Mouse (Mus musculus): Measurements from ENCODE around the gene Ppm1n. TPM values are rescaled to one million over a fixed set of nuclear protein-coding genes. Genes with fewer than 3 reads are reported as not detected.

Ppm1n gene
- total RNA-seq (2022) = not detected

DNA sequence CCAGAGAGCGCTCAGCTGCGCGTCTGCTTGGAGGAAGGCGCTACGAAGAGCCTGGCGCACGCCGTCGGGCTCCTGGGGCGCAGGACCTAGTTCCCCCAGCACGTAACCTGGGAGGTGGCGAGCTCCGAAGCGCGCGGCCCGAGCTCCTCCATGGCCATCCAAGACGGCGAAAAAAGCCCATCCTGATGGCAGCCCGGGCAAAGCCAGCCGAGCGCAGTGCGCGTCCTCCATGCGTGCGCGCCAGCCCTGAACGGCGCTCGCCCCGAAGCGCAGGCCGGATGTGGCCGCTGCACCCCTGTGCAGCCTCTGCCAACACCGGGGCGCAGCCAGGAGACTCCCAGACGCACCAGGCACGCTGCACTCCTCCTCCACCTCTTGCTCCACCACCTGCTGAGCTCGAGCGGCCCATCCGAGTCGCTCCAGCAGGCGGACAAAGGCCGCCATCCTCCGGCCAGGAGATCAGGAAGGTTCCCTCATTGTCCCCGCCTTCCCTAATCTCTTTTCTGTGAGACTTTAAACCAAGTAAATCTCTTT, at the start of gene Ppm1n:
Ppm1n (minus strand) TSS at position 484 of the 534 bp plus-strand sequence.
- DNase-seq = no peak

DNA sequence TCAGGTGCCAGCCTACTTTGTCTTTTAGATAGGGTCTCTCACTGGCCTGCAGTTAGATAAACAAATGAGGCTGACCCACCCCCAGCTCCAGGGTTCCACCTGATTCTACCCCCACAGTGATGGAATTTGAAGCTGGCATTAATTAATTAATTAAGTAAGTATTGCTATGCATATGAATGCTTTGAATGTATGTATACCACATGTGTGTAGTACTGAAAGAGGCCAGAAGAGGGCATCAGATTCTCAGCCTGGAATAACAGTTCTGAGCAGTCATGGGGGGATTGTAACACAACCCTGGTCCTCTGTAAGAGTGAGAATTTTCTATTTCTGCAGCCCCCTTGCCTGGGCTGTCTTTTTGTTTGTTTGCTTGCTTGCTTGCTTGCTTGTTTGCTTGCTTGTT, 48.6 kb upstream of the Ppm1n start:
- DNase-seq = no peak

DNA sequence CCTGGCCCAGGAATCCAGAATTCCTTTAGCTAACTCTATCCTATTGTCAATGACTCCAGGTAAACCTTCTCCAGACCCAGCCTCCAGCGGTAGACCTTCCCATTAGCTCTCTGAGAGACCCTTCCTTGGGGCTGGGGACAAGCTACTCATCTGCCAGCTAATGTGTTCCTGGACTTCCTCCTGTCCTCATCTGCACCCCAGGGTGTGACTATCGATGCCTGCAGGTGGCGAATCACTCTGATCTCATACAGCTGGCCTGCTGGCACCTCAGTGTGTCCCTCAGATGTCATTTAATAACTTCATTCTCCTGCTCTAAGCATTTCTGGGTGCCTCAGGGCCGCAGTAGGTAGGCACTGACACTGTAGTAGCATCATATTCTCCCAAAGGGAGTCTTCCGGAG, 47.9 kb upstream of the Ppm1n start:
- DNase-seq = no peak

DNA sequence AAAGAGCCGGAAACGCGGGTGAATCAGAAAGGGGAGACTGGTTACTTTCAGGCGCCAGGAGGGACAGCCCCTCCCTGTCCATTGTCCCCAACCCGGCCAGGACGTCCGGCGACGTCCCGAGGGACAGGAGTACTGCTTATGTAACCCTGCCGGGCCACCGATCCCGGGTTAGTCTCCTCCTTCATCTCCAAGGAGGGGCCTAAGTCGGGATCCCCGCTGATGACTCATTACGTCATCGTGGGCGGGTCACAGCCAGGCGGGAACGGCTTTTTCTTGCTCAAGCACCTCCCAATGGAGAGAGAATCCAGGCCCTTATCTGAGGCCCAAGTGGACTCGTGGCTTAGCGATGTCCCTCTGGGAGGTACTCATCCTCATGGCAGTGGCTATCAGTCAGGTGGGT, 47.3 kb upstream of the Ppm1n start:
- peak; percentile 94 for DNase-seq

DNA sequence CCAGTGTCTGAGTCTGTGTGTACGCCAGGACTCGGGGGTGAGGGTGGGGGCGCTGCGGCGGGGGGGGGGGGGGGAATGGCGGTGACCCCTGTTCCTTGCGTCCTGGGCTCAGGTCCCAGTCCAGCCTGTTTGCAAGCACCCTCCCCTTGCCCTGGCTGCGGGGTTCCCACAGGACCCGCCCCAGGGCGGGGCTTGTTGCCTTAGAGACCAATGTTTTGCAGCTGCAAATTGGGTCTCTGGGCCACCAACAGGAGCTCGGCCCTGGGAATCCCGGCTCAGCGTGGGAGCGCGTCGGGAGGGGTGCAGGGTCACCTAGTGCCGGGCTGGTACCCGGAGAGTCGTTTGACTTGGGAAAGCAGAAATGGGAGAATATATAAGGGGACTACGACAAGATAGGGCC, 46.5 kb upstream of the Ppm1n start:
- DNase-seq = peak; percentile 88

DNA sequence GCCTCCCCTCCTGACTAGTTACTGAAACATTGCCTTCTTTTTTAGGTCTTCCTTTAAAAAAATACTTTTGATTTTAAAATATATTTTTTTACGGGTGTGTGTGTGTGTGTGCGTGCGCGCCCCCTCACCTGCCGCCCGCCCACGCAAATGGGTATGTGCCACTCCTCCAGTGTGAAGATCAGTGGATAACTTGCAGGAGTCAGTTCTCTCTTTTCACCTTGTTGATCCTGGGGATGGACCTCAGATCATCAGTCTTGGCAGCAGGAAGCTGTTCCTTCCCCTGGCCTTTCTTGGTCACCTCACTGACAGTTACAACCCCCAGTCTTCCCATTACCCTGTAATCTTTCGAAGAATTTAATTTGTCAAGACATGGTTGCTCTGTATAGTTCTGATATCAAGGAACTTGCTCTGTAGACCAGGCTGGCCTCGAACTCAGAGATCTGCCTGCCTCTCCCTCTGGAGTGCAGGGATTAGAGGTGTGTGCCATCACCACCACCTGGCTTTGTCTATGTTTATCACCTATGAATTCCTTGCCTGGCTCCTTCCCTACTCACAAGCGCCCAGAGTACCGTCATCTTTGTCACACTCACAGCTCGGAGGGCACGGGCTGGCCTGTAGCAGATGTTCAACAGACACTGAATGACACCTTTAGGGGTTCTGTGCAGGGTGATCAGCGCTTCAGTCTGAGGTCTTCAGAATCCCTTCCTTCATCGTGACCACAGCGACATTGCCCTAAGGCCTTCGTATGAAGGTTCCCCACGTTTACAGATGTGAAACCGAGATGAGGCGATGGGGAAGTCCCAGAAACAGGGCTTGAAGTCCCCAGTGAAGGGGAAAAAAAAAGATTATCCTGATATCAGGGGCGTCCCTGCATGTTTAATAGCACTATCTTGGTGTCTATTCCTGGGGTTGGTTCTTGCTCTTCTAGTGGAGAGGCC, 45.7 kb upstream of the Ppm1n start:
- no peak for DNase-seq

DNA sequence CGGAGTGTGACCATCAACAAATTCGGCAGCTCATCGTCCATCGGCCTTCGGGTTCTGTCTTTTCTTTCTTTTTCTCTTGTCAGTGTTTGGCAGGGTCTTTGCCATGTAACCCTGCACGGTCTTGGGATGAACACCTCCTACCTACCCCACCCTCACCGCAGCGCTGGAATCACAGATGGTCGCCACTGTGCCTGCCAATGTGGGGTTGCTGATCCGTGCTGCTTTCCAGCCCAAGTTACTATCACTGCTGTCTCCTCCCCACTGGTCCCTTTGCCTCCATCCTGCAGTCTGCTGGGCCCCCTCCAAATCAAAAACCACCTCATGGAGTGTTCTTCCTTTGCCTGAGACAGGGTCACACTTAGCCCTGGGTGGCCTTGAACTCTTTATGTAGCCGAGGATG, 44.4 kb upstream of the Ppm1n start:
- DNase-seq = no peak

DNA sequence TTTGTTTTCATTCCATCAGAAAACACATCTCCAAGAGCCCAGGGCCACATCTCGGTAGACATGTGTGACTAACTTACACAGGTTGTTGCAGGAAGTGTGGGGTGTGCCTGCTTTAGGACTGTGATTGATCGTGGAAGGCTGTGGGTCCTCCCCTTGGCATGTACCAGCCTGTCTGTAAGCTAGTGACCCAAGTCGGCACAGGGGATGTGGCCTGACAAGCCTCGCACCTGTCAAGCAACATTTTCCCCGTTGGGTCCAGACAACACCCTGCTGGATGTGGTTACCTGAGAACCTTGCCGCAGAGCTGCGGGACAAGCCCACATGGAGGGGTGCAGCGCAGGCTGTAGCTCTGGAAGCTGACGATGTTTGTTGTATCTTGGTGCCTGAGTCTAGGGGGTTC, 42.6 kb upstream of the Ppm1n start:
- DNase-seq = no peak

DNA sequence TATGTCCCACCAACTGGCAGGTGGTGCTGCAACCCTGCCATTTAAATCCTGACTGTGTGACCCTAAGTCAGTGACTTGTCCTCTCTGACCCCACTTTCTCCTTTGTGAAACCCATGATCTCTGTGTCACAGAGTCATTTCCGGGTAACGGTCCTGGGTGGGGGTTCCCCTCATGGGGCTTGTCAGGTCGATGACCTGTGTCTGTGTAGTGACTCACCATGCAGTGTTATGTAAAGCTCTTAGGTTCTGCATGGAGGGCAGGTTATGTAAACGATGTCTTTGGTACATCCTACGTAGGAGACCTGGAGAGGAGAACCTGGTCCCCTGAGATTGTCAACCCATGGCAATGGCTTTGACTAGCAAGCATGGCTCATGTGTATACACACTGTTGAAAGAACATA, 41.6 kb upstream of the Ppm1n start:
- DNase-seq = no peak

DNA sequence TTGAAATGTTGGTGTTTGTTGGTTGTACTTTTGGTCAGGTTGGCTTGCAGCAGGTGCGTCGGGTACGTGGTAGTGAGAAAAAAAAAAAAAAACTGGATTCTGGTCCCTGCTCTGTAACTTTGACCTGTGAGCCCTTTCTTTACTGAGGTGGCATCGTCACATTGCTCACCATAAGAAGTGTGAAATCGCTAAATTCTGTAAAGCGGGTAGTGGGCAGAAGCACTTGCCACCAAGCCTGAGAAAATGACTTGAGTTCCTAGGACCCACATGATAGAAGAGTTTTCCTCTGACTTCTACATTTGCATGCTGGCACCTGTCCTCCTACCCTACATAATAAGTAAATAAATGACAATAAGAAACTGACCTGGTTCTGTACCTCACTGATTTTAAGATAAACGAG, 40.8 kb upstream of the Ppm1n start:
- no peak for DNase-seq

DNA sequence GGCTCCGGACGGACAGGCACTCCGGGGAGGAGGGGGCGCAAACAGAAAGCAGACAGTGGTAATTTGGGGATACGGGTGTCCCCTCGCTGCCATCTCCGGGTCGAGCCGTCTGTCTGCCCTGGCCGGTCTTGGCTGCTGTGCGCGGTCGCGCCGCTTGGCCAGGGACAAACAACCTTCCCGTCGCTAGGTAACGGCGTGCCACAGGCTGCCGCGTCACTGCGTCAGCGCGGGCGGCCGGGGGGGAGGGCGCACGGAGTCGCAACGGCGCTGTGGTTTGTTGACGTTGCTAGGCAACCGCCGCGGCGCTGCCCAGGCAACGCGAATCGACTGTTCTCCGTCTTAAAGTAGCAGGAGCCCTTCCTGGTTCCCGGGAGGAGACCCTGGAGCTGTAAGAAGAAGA, 40.0 kb upstream of the Ppm1n start:
- peak; percentile 95 for DNase-seq

DNA sequence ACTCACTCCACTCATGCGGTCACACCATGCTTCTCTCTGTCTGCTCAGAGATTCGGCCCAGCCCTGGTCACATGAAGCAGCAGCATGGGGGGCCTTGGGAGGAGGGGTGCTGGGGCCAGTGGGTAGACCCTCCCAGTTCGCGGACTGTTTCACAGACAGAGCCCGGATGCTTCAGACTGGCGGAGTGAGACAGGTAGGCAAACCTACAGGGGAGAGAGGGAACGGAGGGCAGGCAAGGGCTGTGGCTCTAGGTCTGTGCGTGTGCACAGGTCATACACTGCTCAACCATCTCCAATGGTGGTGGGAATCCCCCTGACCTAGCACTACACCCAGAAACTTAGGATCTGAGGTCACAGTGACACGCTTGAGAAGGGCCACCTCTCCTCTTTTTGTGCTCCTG, 39.6 kb upstream of the Ppm1n start:
- no peak for DNase-seq

DNA sequence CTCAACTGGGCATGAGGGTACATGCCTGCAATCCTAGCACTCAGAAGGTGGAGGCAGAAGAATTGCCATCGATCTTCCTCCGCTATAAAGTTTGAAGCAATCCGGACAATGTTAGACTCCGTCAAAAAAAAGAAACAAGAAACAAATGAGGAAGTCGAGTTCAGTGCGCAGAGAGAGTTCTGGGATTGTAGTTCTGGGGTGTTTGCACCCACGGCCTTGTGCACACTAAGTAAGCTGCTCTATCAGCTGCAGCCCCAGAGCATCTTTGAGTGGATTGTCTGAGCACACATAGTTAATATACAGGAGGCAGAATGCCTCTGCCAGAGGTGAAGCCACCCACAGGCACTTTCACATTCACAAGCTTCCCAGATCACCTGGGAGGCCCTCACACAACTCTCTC, 38.8 kb upstream of the Ppm1n start:
- DNase-seq = no peak

DNA sequence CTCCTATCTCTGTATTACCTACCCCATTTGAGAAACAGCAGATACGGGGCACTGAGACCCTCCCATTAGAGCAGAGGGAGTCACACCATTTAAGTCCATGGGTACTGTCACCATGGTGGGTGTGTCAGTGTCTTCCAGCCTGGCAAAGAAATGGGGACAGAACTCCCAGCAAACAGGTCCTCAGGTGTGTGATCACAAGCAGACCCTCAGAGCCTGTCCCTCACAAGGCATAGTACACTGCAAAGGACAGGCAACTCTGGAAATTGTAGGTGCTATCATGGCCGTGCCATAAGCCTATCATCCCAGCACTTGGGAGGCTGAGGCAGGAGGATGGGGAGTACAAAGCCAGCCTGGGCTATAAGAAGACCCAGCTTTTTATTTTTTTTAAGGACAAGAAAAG, 38.3 kb upstream of the Ppm1n start:
- no peak for DNase-seq

DNA sequence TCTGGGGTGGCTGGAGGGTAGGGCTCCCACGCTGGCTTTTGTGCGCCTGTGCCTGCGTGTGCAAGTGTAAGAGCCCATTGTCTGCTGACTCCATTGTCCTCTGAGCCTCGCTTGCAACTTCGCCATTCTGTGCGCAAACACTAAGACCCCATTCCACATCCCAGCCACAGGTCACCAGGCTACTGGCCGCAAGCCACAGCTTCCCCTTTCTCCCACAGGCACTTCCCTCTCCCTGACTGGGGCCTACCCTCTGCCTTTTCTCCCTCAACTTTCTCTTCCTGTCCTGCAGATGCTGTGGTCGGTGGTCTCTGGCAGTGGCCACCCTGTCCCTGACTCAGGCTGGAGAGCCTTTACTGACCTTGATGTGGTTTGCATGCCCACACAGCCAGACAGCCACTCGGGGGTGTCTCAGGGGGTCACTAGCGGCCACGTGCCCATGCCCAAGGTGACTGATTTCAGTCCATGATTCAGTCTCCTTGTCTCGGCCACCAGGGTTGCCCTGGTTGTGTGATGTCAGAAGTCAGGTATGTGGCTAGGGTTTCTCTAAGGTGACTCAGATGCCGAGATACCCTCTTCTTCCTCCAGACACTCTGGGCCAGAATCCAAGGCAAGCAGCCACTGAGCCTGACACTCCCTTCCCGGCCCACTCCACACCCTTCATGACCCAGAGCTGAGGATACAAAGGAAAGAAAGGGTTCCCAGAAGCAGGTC, 36.7 kb upstream of the Ppm1n start:
- no peak for DNase-seq

DNA sequence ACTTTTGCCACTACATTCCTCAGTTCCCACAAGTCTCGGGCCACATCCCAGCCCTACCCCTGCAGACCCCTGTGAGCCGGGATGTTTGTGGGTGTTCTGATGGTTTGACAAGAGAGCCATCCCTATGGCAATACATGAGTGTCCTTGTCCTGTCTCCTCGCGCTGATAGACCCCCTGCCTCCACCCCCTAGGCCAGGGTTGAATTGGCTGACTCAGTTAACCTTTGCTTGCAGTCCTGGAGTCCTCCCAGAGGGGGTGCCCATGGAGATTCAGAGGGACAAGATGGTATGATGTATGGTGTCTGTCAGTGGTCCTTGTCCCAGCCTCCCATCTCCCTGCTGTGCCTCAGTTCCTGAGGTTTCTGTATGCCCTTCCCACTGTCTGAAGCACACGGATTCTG, 34.2 kb upstream of the Ppm1n start:
- no peak for DNase-seq

DNA sequence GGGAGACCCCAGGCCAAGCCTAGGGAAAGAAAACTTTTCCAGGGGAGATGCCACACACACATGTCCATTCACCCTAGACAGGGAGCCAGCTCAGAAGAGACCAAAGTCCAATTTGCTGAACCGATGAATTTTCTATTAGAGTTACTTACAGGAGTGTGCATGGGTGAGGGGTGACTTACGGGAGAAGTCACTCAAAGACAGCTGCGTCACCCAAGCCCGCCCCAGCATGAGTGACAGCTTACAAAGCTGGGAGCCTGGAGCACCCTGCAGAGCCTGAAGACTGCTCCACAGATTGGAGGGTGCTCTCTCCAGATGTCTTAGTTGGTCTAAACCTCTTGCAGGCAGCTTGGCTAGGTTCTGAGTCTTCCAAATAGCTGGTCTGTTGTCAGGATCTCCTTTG, 32.1 kb upstream of the Ppm1n start:
- no peak for DNase-seq

DNA sequence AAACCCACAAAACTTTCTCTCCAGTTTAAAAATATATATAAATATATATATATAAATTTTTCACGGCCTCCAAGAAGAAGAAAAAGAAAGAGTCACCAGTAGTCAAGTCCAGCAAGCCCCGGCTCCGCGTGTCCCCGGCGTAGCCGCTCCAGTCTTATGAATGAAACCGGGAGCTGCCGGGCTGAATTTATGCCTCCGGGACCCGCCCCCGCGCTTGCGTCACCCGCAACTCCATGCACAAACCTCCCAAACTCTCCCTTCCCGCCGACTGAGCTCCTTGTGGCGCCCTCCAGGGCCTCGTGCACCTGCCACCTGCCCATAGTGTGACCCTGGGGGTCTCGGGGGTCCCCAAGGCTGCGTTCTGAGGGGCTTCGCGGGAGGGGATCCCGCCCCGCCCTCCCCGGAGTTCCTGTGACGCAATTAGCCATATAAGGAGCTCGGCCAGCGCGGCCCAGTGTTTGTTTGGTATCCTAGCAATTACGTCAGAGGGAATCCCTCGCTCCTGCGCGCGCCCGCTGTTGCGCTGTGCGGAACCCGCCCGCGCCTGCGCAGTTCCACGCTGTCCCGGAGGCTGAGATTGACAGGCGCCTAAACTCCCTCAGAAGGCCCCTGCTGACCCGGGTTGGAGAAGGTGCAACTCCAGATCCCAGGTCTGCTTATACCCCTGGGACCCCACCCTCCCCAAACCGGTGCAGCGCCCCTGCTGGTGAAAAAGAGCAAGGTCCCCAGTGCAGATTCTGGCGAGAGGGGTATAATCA, 30.2 kb upstream of the Ppm1n start, which contains the start of gene Fosb:
Fosb (minus strand) TSS at position 168 of the 758 bp plus-strand sequence.
- peak; percentile 93 for DNase-seq

DNA sequence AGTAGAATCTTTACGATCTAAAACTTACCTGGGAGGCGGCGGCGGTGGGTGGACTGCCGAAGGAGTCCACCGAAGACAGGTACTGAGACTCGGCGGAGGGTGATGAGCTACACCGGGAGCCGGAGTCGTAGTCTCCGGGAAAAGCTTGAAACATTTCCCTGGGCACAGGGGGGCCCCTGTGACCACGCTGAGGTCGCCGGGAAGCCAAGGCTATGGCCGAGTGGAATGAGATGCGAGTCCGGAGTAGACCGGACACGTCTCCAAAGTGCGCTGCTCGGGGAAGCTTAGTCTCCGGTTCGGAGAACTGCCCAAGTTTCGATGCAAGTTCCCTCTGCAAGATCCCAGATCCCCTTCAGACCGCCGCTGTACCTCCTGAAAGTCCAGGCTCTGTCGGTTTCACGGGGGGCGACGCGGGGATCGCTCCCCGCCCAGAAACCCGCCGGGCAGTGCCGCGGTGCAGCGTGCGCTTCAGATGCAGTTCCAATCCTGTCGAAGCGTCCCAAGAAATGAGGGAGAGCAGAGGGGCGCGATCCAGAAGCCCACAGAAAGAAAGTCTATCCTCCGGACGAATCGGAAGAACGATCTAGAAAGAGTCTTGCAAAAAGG, 29.5 kb upstream of the Ppm1n start:
- DNase-seq = no peak

DNA sequence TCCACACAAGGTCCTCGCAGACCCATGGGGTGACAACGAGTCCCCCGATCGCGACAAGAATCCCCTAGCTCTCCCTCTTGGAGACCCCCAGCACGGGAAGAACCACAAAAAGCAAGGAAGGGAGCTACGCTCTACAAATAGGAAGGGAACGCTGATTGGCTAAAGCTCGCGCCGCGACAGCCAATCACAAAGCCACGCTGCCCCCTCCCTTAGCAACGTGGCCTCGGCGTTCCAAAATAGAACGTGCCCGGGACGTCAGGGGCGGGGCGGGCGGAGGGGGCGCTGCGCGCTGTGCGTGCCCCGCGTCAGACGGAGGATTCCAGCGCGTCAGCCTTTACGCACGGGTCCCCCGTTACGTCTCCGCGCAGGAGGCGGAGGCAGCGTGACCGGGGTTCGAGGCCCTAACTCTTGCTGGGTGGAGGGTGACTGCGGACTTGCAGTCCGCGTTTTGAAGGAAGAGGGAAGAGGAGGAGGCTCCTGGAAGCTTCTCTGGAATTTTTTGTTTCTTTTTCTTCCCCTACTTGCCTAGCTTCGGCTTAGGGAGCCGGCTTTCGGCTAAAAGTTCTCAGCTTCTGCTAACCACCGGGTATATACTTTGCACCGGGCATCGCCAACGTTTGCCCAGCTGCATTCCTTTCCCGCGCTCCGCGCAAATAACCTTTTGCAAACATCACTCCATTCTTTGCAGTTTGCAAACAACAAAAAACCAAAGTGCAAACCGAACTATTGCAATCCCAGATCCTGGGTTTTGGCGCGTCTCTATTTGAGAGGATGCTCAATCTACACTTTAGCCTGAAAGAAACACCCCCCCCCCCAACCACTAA, 28.8 kb upstream of the Ppm1n start:
- peak; percentile 96 for DNase-seq

DNA sequence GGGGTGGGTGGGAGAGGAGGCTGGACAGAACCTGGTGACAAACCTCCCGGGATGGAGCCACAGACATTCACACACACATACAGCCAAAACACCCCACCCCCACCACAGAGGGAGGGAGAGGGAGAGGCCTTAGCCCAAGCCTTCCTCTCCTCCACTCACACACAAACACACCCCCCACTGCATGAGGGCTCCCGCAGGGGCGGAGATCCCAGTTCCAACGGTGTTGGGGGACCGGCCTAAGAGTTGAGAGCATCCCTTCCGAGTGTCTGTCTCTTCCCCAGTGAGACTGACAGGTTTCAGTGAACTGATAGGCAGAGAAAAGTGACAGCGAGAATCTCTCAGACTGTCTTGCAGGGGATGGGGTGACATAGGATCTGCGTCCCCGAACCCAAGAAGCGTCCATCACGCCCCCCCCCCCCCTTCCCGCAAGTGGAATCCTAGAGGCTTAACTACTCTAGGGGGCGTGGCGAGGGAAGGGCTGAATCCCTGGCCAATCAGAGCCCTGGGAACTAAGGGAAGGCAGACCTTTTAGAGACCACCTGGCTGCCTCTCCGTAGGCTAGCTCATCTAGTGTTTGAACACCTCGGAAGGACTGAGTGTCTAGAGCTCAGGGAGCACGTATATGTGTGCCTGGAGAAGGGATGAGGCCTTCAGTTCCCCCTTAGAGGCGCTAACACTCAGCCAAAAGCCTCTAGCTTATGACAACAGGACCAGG, 28.0 kb upstream of the Ppm1n start:
- peak; percentile 76 for DNase-seq

Data from adrenal gland, adult 8-10 months (tissue).